Mouse (Mus musculus): ENCODE data around the gene Sgms1. TPM values are rescaled to one million over a fixed set of nuclear protein-coding genes. Genes with fewer than 3 reads are reported as not detected.
A peak's percentile ranks its signal among the peaks of the same experiment; 100 is the strongest.
"Not testable (repeated sequence)": the region's sequence is repeated elsewhere in the genome, so short reads cannot be mapped to it uniquely, and the experiment has no call there.

The Sgms1 gene
- total RNA-seq, 2 experiments from 2014 or later: 47.5 to 59.8 TPM

GRCm38 (mm10) chr19:32106750-32107149 is 282.8 kb downstream of the Sgms1 start:
- no peak for DNase-seq (ENCODE audit: low spot score in 2 of 2)

DNA sequence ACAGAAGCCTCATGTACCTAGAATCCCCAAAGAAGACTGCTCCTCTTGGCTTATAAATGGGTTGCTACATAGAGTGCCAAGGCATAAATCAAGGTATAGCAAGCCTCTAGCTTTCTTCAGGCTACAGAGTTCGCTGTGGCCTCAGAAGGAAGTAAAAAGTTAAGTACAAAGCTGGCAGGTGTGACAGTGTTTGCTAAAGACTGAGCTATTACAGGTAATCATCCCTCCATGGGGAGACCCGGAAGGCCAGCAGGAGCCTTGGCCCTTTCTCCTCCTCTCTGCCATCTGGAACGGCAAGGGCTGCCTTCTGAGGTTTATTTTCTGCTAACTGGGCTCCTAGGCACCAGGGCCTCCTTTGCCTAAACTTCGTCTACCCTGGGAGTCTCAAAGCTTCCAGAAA is 285.3 kb downstream of the Sgms1 start:
- DNase-seq (ENCODE audit: low spot score in 2 of 2): no peak

GRCm38 (mm10) chr19:32102976-32103300 is 286.6 kb downstream of the Sgms1 start:
- peak; percentile 31 to 62 for DNase-seq (ENCODE audit: low spot score in 2 of 2)

DNA sequence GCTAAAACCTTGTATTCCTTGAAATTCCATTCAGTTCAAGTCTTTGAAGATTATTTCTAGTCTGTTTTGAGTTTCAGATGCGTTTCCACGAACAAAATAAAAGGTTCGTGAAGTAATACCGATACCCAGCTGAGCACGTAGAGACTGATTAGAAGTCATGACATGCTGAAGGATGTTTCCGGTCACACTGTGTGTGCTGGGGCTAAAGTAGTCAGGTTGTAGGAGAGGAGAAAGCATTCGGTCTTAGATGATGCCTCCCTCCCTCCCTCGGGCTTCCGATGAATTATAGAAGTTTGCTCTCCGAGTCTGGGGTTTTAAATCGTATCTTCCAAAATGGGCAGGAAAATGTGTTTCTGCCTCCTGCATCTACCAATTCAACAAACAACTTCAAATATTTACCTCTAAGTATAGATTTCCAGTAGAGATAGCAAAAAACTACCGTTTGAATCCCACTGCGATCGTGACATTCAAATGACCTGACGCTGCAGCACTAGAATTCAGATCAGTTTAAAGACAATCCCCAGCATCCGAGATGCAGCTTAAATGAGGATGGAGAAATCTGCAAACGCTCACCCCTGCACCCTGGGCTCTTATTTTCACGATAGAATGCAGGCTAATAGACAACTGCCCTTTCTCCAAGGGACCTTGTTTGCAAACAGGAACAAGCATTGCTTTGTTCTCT is 287.1 kb downstream of the Sgms1 start:
- DNase-seq (ENCODE audit: low spot score in 2 of 2): no peak

DNA sequence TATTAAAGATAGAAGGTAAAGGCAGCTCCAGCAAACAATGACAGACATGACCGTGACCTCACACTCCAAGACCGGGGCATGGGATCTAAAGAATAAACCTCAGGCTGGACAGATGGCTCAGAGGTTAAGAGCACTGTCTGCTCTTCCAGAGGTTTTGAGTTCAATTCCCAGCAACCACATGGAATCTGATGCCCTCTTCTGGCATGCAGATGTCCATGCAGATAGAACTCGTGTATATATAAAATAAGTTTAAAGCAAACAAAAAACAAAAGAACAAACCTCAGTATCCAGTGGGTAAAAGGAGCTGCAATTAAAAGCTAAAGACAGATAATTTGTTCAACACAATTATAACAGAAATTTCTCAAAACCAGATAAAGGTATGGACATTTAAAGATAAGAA is 290.9 kb downstream of the Sgms1 start:
- no peak for DNase-seq (ENCODE audit: low spot score in 2 of 2)

DNA sequence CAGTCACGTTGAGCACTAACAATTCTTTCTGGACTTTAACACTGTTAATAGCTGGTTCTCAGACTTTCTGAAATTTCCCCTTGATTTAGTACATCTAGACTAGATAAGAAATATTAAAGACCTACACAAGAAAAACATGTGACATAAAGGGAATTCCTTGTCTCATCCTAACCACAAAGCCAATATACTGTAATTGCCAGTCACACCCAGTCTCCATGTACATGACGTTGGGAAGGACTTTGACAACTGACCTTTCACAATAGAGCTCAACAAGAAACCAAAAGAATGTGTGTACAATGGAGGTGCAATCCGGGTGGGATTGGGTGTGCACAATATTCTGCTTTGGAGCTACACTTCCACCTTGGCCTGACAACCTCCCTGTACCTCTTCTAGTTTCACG is 297.2 kb downstream of the Sgms1 start:
- no peak for DNase-seq (ENCODE audit: low spot score in 2 of 2)

DNA sequence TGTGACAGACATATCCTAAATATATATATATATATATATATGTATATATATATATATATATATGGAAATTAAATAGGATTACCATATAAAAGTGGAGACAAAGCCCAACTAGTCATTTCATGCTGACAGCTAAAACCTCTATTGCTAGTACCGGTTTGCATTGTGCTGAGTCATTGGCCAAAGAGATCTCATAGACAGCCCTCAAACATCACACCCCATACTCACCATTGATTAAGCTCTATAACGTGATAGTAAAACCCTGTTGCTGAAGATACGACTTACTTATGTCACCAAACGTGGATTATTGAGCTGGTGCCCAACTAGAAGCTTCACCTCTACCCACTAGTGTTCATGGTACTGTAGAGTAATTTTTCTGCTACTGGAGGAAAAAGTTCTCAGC is 298.7 kb downstream of the Sgms1 start:
- no peak for DNase-seq (ENCODE audit: low spot score in 2 of 2)

DNA sequence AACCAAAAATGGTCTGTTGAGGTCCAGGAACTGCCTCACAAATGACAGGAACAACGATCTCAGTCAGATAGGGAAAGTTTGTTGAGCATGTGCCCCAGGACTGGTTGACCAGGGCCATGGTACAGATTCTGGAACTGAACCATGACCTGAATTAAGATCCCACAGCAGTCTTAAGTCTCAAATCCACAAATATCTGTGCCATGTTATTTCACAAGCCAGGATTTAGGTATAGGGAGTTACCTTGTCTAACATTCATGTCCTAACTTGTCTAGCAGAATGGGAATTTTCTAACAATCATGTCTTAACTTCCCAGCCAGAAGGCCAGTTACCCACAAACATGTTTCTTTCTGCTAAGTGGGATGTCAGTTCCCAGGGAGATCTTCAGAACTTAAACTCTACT is 300.9 kb downstream of the Sgms1 start:
- no peak for DNase-seq (ENCODE audit: low spot score in 2 of 2)

DNA sequence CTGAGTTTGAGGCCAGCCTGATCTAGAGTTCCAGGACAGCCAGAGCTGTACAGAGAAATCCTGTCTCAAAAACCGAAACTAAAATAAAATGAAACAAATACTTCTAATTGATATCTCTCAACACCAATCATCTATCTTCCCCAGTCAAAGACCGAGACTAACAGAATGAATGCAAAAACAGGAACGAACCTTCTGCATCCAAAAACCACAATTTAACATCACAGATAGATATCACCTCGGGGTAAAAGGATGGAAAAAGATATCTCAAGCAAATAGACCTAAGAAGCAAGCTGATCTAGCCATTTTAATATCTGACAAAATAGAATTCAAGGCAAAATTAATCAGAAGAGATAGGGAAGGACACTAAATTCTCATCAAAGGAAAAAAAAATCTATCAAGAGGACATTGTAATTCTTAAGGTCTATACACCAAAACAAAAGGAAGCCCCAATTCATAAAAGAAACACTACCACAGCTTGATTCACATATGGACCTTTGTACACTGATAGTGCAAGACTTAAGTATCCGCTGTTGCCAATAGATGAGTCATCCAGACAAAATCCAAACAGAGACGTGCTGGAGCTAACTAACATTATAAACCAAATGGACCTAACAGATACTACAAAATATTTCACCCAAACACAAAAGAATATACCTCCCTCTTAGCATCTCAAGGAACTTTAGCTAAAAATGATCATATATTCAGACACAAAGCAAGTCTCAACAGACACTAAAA is 301.6 kb downstream of the Sgms1 start:
- no peak for DNase-seq (ENCODE audit: low spot score in 2 of 2)

DNA sequence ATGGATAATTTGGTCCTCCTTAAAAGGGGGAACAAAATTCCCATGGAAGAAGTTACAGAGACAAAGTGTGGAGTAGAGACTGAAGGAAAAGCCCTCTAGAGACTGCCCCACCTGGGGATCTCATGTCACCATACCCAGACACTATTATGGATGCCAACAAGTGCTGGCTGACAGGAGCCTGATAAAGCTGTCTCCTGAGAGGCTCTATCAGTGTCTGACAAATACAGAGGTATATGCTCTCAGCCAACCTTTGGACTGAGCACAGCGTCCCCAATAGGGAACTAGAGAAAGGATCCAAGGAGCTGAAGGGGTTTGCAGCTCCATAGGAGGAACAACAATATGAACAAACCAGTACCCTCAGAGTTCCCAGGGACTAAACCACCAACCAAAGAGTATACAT is 304.7 kb downstream of the Sgms1 start:
- not testable (repeated sequence) for DNase-seq (ENCODE audit: low spot score in 2 of 2)

Other genes starting within 250 kb of the Sgms1 start
- 10 to 100 TPM; 28.1 to 36.9 TPM for gene Rpl9-ps6, start 76.9 kb upstream of the Sgms1 start, total RNA-seq (2021)
- gene Minpp1, start 96.1 kb upstream of the Sgms1 start, total RNA-seq (2021): 10 to 100 TPM; 61.4 to 61.5 TPM
- gene Papss2, start 206.1 kb upstream of the Sgms1 start, total RNA-seq (2021): 10 to 100 TPM; 16.2 to 16.4 TPM